Mouse (Mus musculus) spleen, adult 2 months (tissue): Measurements from ENCODE around the gene Rhbdd3.

Experiments
- CTCF ChIP-seq: fragments of 200-500 bp; IDR thresholded peaks from 2 replicates; pipeline ENCODE4 v1.5.1; 2011; ENCODE audit warnings: mild to moderate bottlenecking, inconsistent platforms; ENCODE audit not compliant: insufficient read depth, insufficient read length, insufficient replicate concordance; ENCODE audit errors: extremely low read depth
- POLR2A ChIP-seq: fragments of 200-500 bp; IDR thresholded peaks from 2 replicates; pipeline ENCODE4 v1.6.1; 2011; ENCODE audit warnings: low read depth, low read length, inconsistent platforms

GRCm38 (mm10) chr11:5062860-5063505, 35.7 kb upstream of the Rhbdd3 start:
- TF ChIP-seq POLR2A (no peak), CTCF (no peak)
